Mouse (Mus musculus): ENCODE measurements around the gene Tpcn1. TPM values are rescaled to one million over a fixed set of nuclear protein-coding genes. Genes with fewer than 3 reads are reported as not detected.

Tpcn1 gene
- total RNA-seq, 2 experiments from 2014 or later = 33.9 to 37.0 TPM

- DNase-seq (ENCODE audit: low spot score in 2 of 2) = peak in 1 of 2 experiments; percentile 65
Observed at GRCm38 (mm10) chr5:120490679-120491192, 97.7 kb downstream of the Tpcn1 start.

GRCm38 (mm10) chr5:120487844-120488243 lies 100.6 kb downstream of the Tpcn1 start:
- DNase-seq (ENCODE audit: low spot score in 2 of 2) = no peak

Other genes starting within 250 kb of the Tpcn1 start
- gene Lhx5, start 157.0 kb downstream of the Tpcn1 start, total RNA-seq (2021) = not detected
- gene Sdsl, start 115.9 kb downstream of the Tpcn1 start, total RNA-seq (2021) = 1 to 10 TPM; 7.5 to 8.0 TPM
- under 1 TPM; 0.33 to 0.69 TPM for gene Sds, start 112.1 kb downstream of the Tpcn1 start, total RNA-seq (2021)
- gene Plbd2, start 85.0 kb downstream of the Tpcn1 start, total RNA-seq (2021) = 10 to 100 TPM; 55.8 to 56.5 TPM
- 10 to 100 TPM in 1 of 2 experiments, 1 to 10 TPM in 1; 7.8 to 11.8 TPM for gene Slc8b1, start 77.5 kb downstream of the Tpcn1 start, total RNA-seq (2021)
- 1 to 10 TPM in 1 of 2 experiments, under 1 TPM in 1; 0.99 to 1.0 TPM for gene Iqcd, start 343 bp upstream of the Tpcn1 start, total RNA-seq (2021)
- gene Rita1, start 23.9 kb upstream of the Tpcn1 start, total RNA-seq (2021) = 10 to 100 TPM; 27.5 to 29.5 TPM
- 10 to 100 TPM; 39.3 to 40.5 TPM for gene Ddx54, start 24.1 kb upstream of the Tpcn1 start, total RNA-seq (2021)
- gene Cfap73, start 45.6 kb upstream of the Tpcn1 start, total RNA-seq (2021) = under 1 TPM; 0.61 to 0.82 TPM
- gene Rasal1, start 60.1 kb upstream of the Tpcn1 start, total RNA-seq (2021) = 10 to 100 TPM; 92.7 to 97.3 TPM
- 10 to 100 TPM; 70.7 to 75.2 TPM for gene Dtx1, start 123.3 kb upstream of the Tpcn1 start, total RNA-seq (2021)
- gene Oas2, start 161.2 kb upstream of the Tpcn1 start, total RNA-seq (2021) = under 1 TPM in 1 of 2 experiments, not detected in 1; 0.30 TPM
- not detected for gene Oas3, start 189.0 kb upstream of the Tpcn1 start, total RNA-seq (2021)
- gene Oas1e, start 206.9 kb upstream of the Tpcn1 start, total RNA-seq (2021) = not detected
- gene Oas1c, start 223.8 kb upstream of the Tpcn1 start, total RNA-seq (2021) = under 1 TPM; 0.35 to 0.46 TPM